Mouse (Mus musculus) bone marrow macrophage, adult 2 months (primary cell): ENCODE results near the gene St7l.

ENCODE experiments used
- CTCF ChIP-seq: IDR thresholded peaks from 2 replicates; pipeline ENCODE4 v1.5.1; 2012; ENCODE audit warnings: low read depth, mild to moderate bottlenecking, low read length, moderate library complexity
- POLR2A ChIP-seq: IDR thresholded peaks from 2 replicates; pipeline ENCODE4 v1.6.1; 2012; ENCODE audit warnings: mild to moderate bottlenecking, low read depth, low read length, borderline replicate concordance

GRCm38 (mm10) chr3:104820426-104820825 lies 43.4 kb upstream of the St7l start:
- no peak for TF ChIP-seq CTCF
- no peak for TF ChIP-seq POLR2A
